Mouse (Mus musculus): ENCODE results near the gene Lima1.
A peak's percentile ranks its signal among the peaks of the same experiment; 100 is the strongest.
"Not testable (repeated sequence)": the region's sequence is repeated elsewhere in the genome, so short reads cannot be mapped to it uniquely, and the experiment has no call there.

Lima1 gene

GRCm38 (mm10) chr15:99805673-99806072 lies 69.6 kb downstream of the Lima1 start:
- no peak for DNase-seq (ENCODE audit: low read depth, low spot score)

GRCm38 (mm10) chr15:99803186-99803644 lies 72.0 kb downstream of the Lima1 start:
- DNase-seq (ENCODE audit: low read depth, low spot score) = no peak

GRCm38 (mm10) chr15:99801885-99802572 lies 73.2 kb downstream of the Lima1 start:
- no peak for DNase-seq (ENCODE audit: low read depth, low spot score)

DNA sequence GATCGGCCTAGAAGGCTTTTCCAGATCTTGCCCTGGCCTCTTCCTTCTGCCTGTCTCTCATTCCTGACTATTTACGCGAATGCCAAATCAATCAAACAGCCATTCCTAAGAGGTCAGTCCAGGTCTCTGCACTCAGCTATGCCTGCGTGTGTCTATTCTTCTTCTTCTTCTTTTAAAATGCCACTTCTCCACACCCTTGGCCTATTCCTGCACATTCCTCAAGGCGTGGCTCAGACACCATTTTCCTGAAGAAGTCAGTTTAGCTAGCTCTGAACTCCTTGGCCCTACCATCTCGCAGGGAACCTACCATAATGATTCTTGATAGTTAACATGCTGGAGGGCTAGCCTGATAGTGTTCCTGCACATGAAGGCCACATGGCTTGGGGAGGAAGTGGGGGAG lies 75.5 kb downstream of the Lima1 start:
- no peak for DNase-seq (ENCODE audit: low read depth, low spot score)

DNA sequence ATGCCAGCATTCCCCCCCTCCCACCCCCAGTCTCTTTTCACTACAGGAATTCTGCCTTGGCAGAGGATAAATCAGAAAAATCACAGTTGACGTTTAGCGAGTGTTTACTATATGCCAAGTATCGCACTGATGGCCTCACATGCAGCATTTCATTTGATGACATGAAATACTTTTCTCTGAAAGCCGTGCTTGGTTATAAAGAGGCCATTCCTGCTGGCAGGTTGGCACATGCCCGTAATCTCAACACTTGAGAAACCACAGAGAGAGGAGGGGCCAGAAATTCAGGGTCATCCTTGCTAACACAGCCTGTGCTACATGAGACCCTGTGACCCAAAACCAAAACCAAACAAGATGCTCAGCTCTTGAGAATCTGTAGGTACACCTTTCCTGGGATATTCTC lies 77.4 kb downstream of the Lima1 start:
- no peak for DNase-seq (ENCODE audit: low read depth, low spot score)

DNA sequence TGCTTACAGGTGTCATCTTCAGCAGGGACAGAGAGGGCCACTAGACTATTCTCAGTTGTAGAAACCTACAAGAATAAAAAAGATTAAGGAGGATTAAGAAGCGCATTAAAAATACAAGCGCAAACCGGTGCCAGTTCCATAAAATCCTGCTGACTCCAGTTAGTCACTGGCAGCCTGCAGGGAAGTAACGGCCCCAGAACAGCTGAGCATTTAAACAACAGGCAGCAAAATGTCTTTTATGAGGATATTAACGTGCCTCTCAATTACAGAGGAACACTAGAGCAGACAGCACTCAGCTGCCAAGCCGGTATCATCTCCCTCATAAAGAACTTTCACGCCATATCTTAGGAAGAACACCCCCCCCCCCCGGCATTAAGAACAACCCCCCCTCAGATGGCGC lies 78.5 kb downstream of the Lima1 start:
- no peak for DNase-seq (ENCODE audit: low read depth, low spot score)

- no peak for DNase-seq (ENCODE audit: low read depth, low spot score)
These were observed 79.2 kb downstream of the Lima1 start for GRCm38 (mm10) chr15:99796066-99796465.

GRCm38 (mm10) chr15:99792221-99792815 lies 82.9 kb downstream of the Lima1 start:
- DNase-seq (ENCODE audit: low read depth, low spot score) = no peak

DNA sequence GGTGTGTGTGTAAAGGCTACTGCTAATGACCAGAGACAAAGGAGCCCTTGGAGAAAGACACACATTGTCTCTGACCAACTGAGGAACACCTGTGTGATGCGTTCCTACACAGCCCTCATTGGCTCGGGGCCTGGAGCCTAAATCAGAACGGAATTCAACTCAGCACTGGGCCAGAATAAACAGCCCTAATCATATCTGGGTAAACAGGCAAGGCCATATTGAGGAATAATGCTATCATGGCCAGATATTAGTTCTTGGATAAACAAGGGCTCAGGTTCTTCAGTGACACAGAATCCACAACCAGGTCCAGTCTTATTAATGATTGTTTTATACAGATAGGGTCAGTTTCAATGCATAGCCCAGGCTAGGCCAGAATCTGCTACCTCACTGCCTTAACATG lies 84.3 kb downstream of the Lima1 start:
- DNase-seq (ENCODE audit: low read depth, low spot score) = no peak

GRCm38 (mm10) chr15:99790464-99790863 lies 84.8 kb downstream of the Lima1 start:
- no peak for DNase-seq (ENCODE audit: low read depth, low spot score)

DNA sequence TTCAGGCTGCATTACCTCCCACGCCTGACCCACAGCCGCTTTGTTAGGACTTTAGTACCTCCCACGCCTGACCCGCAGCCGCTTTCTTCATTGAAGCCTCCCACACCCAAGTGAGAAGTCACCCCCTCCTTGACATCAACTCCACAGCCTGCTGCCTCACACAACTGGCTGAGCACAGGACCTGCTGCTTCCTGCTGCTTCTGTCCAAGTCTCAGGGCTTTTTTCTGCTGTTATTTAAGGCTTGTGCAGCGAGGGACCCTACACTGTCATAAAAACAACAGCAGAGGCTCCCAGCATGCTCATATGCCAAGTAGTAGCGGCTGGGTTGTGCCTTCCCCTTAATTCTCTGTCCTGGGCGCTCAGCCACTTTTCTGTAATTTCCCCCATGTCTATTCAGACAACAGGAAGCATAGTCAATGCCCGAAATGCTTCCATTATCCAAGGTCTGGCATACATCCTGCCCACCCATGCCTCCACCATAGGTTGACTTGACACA lies 87.6 kb downstream of the Lima1 start:
- no peak for DNase-seq (ENCODE audit: low read depth, low spot score)

GRCm38 (mm10) chr15:99778677-99779335 lies 96.5 kb downstream of the Lima1 start:
- DNase-seq (ENCODE audit: low read depth, low spot score) = no peak

DNA sequence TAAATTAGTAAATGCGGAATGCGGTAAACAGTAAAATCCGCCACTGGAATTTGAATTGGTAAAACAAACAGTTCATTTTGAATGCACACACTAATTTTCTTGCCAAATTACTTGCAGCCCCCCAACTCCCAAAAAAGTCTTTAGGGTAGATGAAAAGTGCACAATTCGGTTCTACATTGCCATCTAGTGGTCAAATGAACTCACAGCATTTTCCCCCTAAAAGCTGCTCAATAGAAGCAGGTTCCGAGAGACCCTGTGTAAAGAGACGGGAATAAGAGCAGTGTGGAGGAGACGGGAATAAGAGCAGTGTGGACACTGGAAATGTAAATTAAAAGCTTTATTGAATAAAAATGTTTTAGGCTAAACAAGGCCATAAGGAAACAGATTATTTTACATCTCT lies 97.1 kb downstream of the Lima1 start:
- peak; percentile 20 for DNase-seq (ENCODE audit: low read depth, low spot score)

- no peak for DNase-seq (ENCODE audit: low read depth, low spot score)
These were observed 102.3 kb downstream of the Lima1 start for GRCm38 (mm10) chr15:99772925-99773324.

- DNase-seq (ENCODE audit: low read depth, low spot score) = not testable (repeated sequence)
These were observed 102.6 kb downstream of the Lima1 start, which contains the start of gene Cers5 for GRCm38 (mm10) chr15:99772881-99772924. Gene Cers5 (minus strand): TSS chr15:99772885.

- peak; percentile 19 for DNase-seq (ENCODE audit: low read depth, low spot score)
These were observed 102.9 kb downstream of the Lima1 start for GRCm38 (mm10) chr15:99772277-99772880.

GRCm38 (mm10) chr15:99771601-99772276 lies 103.5 kb downstream of the Lima1 start:
- no peak for DNase-seq (ENCODE audit: low read depth, low spot score)

GRCm38 (mm10) chr15:99771004-99771500 lies 104.2 kb downstream of the Lima1 start:
- no peak for DNase-seq (ENCODE audit: low read depth, low spot score)

- no peak for DNase-seq (ENCODE audit: low read depth, low spot score)
These were observed 106.5 kb downstream of the Lima1 start for GRCm38 (mm10) chr15:99768761-99769160.

DNA sequence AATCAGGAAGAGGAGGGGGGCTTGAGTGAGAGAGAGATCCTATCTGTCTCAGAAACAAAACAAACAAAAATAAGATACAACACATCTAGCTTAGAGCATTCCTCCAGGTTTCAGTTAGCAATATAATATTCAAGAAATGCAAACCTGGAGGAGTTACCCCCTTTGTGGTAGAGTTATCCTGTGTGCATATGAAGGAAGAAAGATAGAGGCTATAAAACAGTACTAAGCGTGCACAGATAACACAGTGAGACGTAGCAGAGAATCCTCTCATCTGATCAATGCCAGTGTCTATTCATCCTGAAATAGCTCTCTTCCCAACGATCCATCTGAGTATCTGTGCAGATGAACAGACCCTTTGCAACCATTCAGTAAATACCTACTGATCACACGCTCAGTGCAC lies 107.8 kb downstream of the Lima1 start:
- DNase-seq (ENCODE audit: low read depth, low spot score) = no peak

DNA sequence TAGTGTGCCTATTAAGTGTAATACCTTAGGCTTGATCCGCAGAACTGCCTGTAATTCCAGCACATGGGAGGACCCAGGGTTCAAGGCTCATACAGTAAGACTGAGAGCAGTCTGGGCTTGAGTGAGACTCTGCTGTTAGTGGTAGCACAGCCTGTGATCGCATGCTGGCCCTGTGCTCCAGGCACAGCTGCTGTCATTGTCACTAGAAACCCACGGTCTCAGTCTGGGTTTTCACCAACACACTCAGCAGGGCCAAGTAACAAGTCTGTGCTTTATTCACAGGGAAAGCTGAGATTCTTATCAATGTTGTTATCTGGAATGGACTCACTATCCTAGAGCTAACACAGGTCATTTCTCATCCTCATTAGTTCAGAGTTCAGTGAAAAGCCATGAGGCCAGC lies 121.1 kb downstream of the Lima1 start:
- DNase-seq (ENCODE audit: low read depth, low spot score) = no peak

- DNase-seq (ENCODE audit: low read depth, low spot score) = no peak
These were observed 135.0 kb downstream of the Lima1 start for GRCm38 (mm10) chr15:99740229-99740628.

All from c-Kit-negative CD71-positive TER-119-positive erythroid progenitor cells, embryonic 14.5 days (primary cell).